Mouse (Mus musculus): ENCODE measurements around the gene Gimap4. TPM values are rescaled to one million over a fixed set of nuclear protein-coding genes. Genes with fewer than 3 reads are reported as not detected.
A peak's percentile ranks its signal among the peaks of the same experiment; 100 is the strongest.

The Gimap4 gene
- total and polyA plus RNA-seq, 2 experiments, result 5.5 to 15.1 TPM

- H3K27me3 ChIP-seq (ENCODE audit: control insufficient read depth, insufficient read depth, low read length), result no peaks in the 10 kb centered on the region
- peaks cover 4% of the 10 kb centered on the region; the same call in 1 of the 2 replicates for H3K4me1 ChIP-seq (ENCODE audit: control insufficient read depth, insufficient read depth, low read length)
- WGBS, result 82% methylated on average over 5 of the region's 5 CpGs
- H3K79me2 ChIP-seq (ENCODE audit: control insufficient read depth, insufficient read depth, low read length), result no peaks in the 10 kb centered on the region
- peak overlapping the region; percentile 59 for H3K27ac ChIP-seq (replicated peaks; ENCODE audit: insufficient read depth, low read depth, low read length)
- H3K4me3 ChIP-seq (ENCODE audit: insufficient read depth, low read depth, low read length), result no peak overlapping the region
- DNase-seq (ENCODE audit: extremely low read depth, low read depth, low spot score), result no peak
- peaks cover 4% of the 10 kb centered on the region; the same call in 1 of the 2 replicates for H3K36me3 ChIP-seq (ENCODE audit: control insufficient read depth, insufficient read depth, low read length)
- TF ChIP-seq POLR2A (IDR thresholded peaks at IDR 0.05; ENCODE audit: extremely low read depth, insufficient read depth, low read length), result no peak
- TF ChIP-seq CTCF (IDR thresholded peaks at IDR 0.05; ENCODE audit: low read depth, low read length), result 0 out of 2 replicates have a peak, but pooled peaks have one; percentile 2
- no peak overlapping the region for H3K9ac ChIP-seq (ENCODE audit: low read depth, low read length)
These were observed 18.3 kb downstream of the Gimap4 start for GRCm38 (mm10) chr6:48702601-48703000.

DNA sequence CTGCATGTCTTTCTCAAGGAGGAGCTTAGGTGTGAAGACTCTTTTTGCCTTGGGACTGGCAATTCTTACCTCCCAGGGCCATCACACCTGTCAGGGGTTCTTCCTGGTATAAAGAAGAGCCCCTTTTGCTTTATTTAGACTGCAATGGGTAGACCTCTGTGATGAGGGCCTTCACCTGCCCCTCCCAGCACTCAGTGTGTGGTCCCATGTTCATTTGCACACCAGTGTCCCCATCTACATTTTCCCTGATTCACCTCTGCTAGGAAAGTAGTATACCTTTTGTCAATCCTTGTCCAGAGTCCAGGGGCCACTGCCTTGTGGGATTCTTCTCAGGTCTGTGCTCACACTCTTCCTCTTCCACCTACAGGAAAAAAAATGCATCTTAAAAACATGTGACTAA lies 19.8 kb downstream of the Gimap4 start:
- Histone ChIP-seq H3K36me3 (ENCODE audit: control insufficient read depth, insufficient read depth, low read length) (peaks cover 4% of the 10 kb centered on the region; the same call in 1 of the 2 replicates), H3K4me1 (ENCODE audit: control insufficient read depth, insufficient read depth, low read length) (peaks cover 4% of the 10 kb centered on the region; the same call in 1 of the 2 replicates), H3K27me3 (ENCODE audit: control insufficient read depth, insufficient read depth, low read length) (no peaks in the 10 kb centered on the region), H3K27ac (replicated peaks; ENCODE audit: insufficient read depth, low read depth, low read length) (peak overlapping the region; percentile 40; the same call in 1 of the 2 replicates), H3K9ac (ENCODE audit: low read depth, low read length) (no peak overlapping the region), H3K4me3 (ENCODE audit: insufficient read depth, low read depth, low read length) (no peak overlapping the region), H3K79me2 (ENCODE audit: control insufficient read depth, insufficient read depth, low read length) (no peaks in the 10 kb centered on the region)
- no peak for DNase-seq (ENCODE audit: extremely low read depth, low read depth, low spot score)
- no peak for TF ChIP-seq CTCF (IDR thresholded peaks at IDR 0.05; ENCODE audit: low read depth, low read length)
- TF ChIP-seq POLR2A (IDR thresholded peaks at IDR 0.05; ENCODE audit: extremely low read depth, insufficient read depth, low read length), result no peak

DNA sequence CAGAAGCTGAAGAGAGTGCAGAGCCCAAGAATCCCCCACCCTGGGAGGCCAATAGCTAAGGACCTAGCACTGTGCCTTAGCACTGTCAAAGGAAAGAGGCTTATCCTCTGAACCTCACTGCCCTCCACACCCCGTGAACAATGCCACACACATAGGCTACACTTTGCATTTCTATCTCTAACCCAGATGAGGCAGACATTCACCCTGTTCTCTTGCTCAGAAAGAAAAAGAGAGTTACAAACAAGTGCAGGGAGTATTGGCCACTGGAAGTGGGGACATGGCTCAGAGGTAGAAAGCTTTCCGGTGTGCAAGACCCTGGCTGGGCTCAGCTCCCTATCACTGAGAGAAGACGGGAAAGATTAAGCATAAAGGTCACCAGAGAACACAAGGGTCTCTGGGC lies 21.8 kb downstream of the Gimap4 start:
- peak overlapping the region; percentile 75 for H3K27ac ChIP-seq (replicated peaks; ENCODE audit: insufficient read depth, low read depth, low read length)

DNA sequence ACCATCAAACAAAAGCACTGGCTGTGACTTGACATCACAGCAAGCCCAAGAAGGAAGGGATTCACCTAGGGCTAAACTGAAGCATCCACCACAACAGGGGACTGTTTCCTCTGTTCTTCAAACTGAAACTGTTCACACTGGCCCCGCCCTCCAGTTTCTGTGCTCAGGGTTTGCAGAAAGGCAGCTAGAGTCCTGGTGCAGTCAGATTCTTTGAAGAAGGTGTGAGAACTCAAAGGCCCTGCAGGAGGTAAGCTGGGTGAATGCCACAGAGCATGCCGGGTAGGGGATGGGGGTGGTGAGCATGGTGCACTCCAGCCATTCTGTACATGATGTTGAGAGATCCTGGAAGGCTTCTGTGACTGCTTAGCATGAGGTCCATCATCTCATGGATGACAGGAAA lies 34.1 kb downstream of the Gimap4 start, which contains the start of the genes Gm28053 and Gimap7:
Gene Gm28053 (plus strand): TSS at position 153 of the 400 bp plus-strand sequence.
Gene Gimap7 (plus strand): TSS at position 167 of the 400 bp plus-strand sequence.
- Histone ChIP-seq H3K4me3 (ENCODE audit: insufficient read depth, low read depth, low read length) (no peak within 1 kb of the TSS), H3K9ac (ENCODE audit: low read depth, low read length) (no peak within 1 kb of the TSS), H3K36me3 (ENCODE audit: control insufficient read depth, insufficient read depth, low read length) (no peaks in the 10 kb centered on the region), H3K4me1 (ENCODE audit: control insufficient read depth, insufficient read depth, low read length) (no peaks in the 10 kb centered on the region), H3K79me2 (ENCODE audit: control insufficient read depth, insufficient read depth, low read length) (no peaks in the 10 kb centered on the region), H3K27ac (replicated peaks; ENCODE audit: insufficient read depth, low read depth, low read length) (no peak within 1 kb of the TSS), H3K27me3 (ENCODE audit: control insufficient read depth, insufficient read depth, low read length) (no peaks in the 10 kb centered on the region)
- no peak for DNase-seq (ENCODE audit: extremely low read depth, low read depth, low spot score)
- 73% methylated on average over 2 of the region's 2 CpGs for WGBS
- TF ChIP-seq POLR2A (IDR thresholded peaks at IDR 0.05; ENCODE audit: extremely low read depth, insufficient read depth, low read length) (no peak), CTCF (IDR thresholded peaks at IDR 0.05; ENCODE audit: low read depth, low read length) (no peak)

More for the DNA sequence above, 21.8 kb downstream of the Gimap4 start:
- peaks cover 4% of the 10 kb centered on the region; the same call in 1 of the 2 replicates for H3K4me1 ChIP-seq (ENCODE audit: control insufficient read depth, insufficient read depth, low read length)
- peak overlapping the region; percentile 14 for H3K9ac ChIP-seq (ENCODE audit: low read depth, low read length)
- 80% methylated on average over 3 of the region's 3 CpGs for WGBS
- H3K79me2 ChIP-seq (ENCODE audit: control insufficient read depth, insufficient read depth, low read length), result no peaks in the 10 kb centered on the region
- no peak for TF ChIP-seq CTCF (IDR thresholded peaks at IDR 0.05; ENCODE audit: low read depth, low read length)
- no peak for TF ChIP-seq POLR2A (IDR thresholded peaks at IDR 0.05; ENCODE audit: extremely low read depth, insufficient read depth, low read length)
- H3K36me3 ChIP-seq (ENCODE audit: control insufficient read depth, insufficient read depth, low read length), result peaks cover 4% of the 10 kb centered on the region; the same call in 1 of the 2 replicates
- peak overlapping the region; percentile 42 for H3K4me3 ChIP-seq (ENCODE audit: insufficient read depth, low read depth, low read length)
- no peak for DNase-seq (ENCODE audit: extremely low read depth, low read depth, low spot score)
- H3K27me3 ChIP-seq (ENCODE audit: control insufficient read depth, insufficient read depth, low read length), result no peaks in the 10 kb centered on the region

DNA sequence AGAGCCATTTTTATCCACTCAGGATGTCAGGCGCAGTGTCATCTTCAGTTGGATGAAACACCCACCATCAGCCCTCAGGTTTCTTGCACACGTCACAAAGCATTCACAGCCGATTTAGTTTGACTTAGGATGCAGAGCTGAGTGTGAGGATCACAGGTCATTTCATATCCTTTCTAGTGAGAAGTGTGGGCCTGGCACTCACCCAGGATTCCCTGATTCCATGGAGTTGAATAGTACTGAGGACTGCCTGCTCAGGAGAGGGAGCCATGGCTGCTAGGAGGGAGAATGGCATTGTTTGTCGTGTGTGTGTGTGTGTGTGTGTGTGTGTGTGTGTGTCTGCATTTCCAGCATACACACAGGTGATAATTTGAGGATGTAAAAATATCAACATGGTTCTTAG lies 36.0 kb downstream of the Gimap4 start:
- H3K9ac ChIP-seq (ENCODE audit: low read depth, low read length), result no peak overlapping the region
- no peaks in the 10 kb centered on the region for H3K27me3 ChIP-seq (ENCODE audit: control insufficient read depth, insufficient read depth, low read length)
- TF ChIP-seq POLR2A (IDR thresholded peaks at IDR 0.05; ENCODE audit: extremely low read depth, insufficient read depth, low read length) (no peak), CTCF (IDR thresholded peaks at IDR 0.05; ENCODE audit: low read depth, low read length) (no peak)
- no peaks in the 10 kb centered on the region for H3K4me1 ChIP-seq (ENCODE audit: control insufficient read depth, insufficient read depth, low read length)
- H3K79me2 ChIP-seq (ENCODE audit: control insufficient read depth, insufficient read depth, low read length), result no peaks in the 10 kb centered on the region
- WGBS, result 78% methylated on average over 4 of the region's 4 CpGs
- H3K36me3 ChIP-seq (ENCODE audit: control insufficient read depth, insufficient read depth, low read length), result no peaks in the 10 kb centered on the region
- no peak for DNase-seq (ENCODE audit: extremely low read depth, low read depth, low spot score)
- H3K4me3 ChIP-seq (ENCODE audit: insufficient read depth, low read depth, low read length), result no peak overlapping the region
- no peak overlapping the region for H3K27ac ChIP-seq (replicated peaks; ENCODE audit: insufficient read depth, low read depth, low read length)

GRCm38 (mm10) chr6:48723468-48723867 lies 39.1 kb downstream of the Gimap4 start:
- Histone ChIP-seq H3K4me1 (ENCODE audit: control insufficient read depth, insufficient read depth, low read length) (no peaks in the 10 kb centered on the region), H3K9ac (ENCODE audit: low read depth, low read length) (no peak overlapping the region), H3K27me3 (ENCODE audit: control insufficient read depth, insufficient read depth, low read length) (no peaks in the 10 kb centered on the region), H3K36me3 (ENCODE audit: control insufficient read depth, insufficient read depth, low read length) (no peaks in the 10 kb centered on the region), H3K27ac (replicated peaks; ENCODE audit: insufficient read depth, low read depth, low read length) (no peak overlapping the region), H3K4me3 (ENCODE audit: insufficient read depth, low read depth, low read length) (no peak overlapping the region), H3K79me2 (ENCODE audit: control insufficient read depth, insufficient read depth, low read length) (no peaks in the 10 kb centered on the region)
- no peak for TF ChIP-seq POLR2A (IDR thresholded peaks at IDR 0.05; ENCODE audit: extremely low read depth, insufficient read depth, low read length)
- no peak for TF ChIP-seq CTCF (IDR thresholded peaks at IDR 0.05; ENCODE audit: low read depth, low read length)
- 85% methylated on average over 8 of the region's 8 CpGs for WGBS
- no peak for DNase-seq (ENCODE audit: extremely low read depth, low read depth, low spot score)
